Mouse (Mus musculus): ENCODE measurements around the gene Brf1.

Gene Brf1

GRCm38 (mm10) chr12:113000294-113001132 lies at the start of gene Brf1:
Gene Brf1, minus strand, starts transcription at chr12:113000704.
- CTCF ChIA-PET: interaction anchor here (0.5 kb wide), 2 partner anchors 58 to 101 kb away, joined by 3 to 11 read pairs; no protein-coding TSS in a partner anchor

GRCm38 (mm10) chr12:113049836-113050235 lies 49.3 kb upstream of the Brf1 start:
- CTCF ChIA-PET: interaction anchor here (0.5 to 0.6 kb wide), 2 partner anchors 47 to 178 kb away, joined by 3 to 4 read pairs; no protein-coding TSS in a partner anchor

- CTCF ChIA-PET: no interaction called here
Observed at GRCm38 (mm10) chr12:113048103-113048502, 47.6 kb upstream of the Brf1 start.

GRCm38 (mm10) chr12:113046861-113047260 lies 46.4 kb upstream of the Brf1 start:
- CTCF ChIA-PET: interaction anchor here (0.6 kb wide), 1 partner anchor 216 kb away, joined by 5 read pairs; no protein-coding TSS in a partner anchor

GRCm38 (mm10) chr12:113044916-113045677 lies 44.6 kb upstream of the Brf1 start:
- CTCF ChIA-PET: no interaction called here

GRCm38 (mm10) chr12:113042543-113042942 lies 42.0 kb upstream of the Brf1 start:
- CTCF ChIA-PET: no interaction called here

GRCm38 (mm10) chr12:113041481-113042439 lies 41.3 kb upstream of the Brf1 start:
- CTCF ChIA-PET: no interaction called here

- CTCF ChIA-PET: no interaction called here
Observed at GRCm38 (mm10) chr12:113038414-113038813, 37.9 kb upstream of the Brf1 start.

- CTCF ChIA-PET: interaction anchor here (0.7 kb wide), 2 partner anchors 64 to 100 kb away, joined by 4 to 7 read pairs; no protein-coding TSS in a partner anchor
Observed at GRCm38 (mm10) chr12:113036996-113037395, 36.5 kb upstream of the Brf1 start.

- CTCF ChIA-PET: no interaction called here
Observed at GRCm38 (mm10) chr12:113035093-113035492, 34.6 kb upstream of the Brf1 start.

- CTCF ChIA-PET: no interaction called here
Observed at GRCm38 (mm10) chr12:113032296-113033250, 32.1 kb upstream of the Brf1 start.

GRCm38 (mm10) chr12:113031441-113031840 lies 30.9 kb upstream of the Brf1 start:
- CTCF ChIA-PET: no interaction called here

- CTCF ChIA-PET: no interaction called here
Observed at GRCm38 (mm10) chr12:113030993-113031392, 30.5 kb upstream of the Brf1 start.

GRCm38 (mm10) chr12:113030046-113030445 lies 29.5 kb upstream of the Brf1 start:
- CTCF ChIA-PET: no interaction called here

GRCm38 (mm10) chr12:113028898-113029297 lies 28.4 kb upstream of the Brf1 start:
- CTCF ChIA-PET: no interaction called here

- CTCF ChIA-PET: interaction anchor here (0.8 kb wide), 1 partner anchor 84 kb away, joined by 3 read pairs; no protein-coding TSS in a partner anchor
Observed at GRCm38 (mm10) chr12:113028067-113028466, 27.6 kb upstream of the Brf1 start.

- CTCF ChIA-PET: interaction anchor here (0.8 to 0.9 kb wide), 2 partner anchors 17 to 85 kb away, joined by 3 read pairs; no protein-coding TSS in a partner anchor
Observed at GRCm38 (mm10) chr12:113027495-113027894, 27.0 kb upstream of the Brf1 start.

GRCm38 (mm10) chr12:113026557-113026956 lies 26.1 kb upstream of the Brf1 start:
- CTCF ChIA-PET: no interaction called here

- CTCF ChIA-PET: interaction anchor here (0.6 kb wide), 1 partner anchor 35 kb away, joined by 3 read pairs; no protein-coding TSS in a partner anchor
Observed at GRCm38 (mm10) chr12:113023082-113023481, 22.6 kb upstream of the Brf1 start.

GRCm38 (mm10) chr12:113021488-113021887 lies 21.0 kb upstream of the Brf1 start:
- CTCF ChIA-PET: no interaction called here

Measured in spleen, embryonic (tissue).